Mouse (Mus musculus) cortical plate, adult 2 months (tissue): ENCODE results near the gene Gm12355.

Experiments used
- CTCF ChIP-seq: fragments of 200-500 bp; IDR thresholded peaks from 2 replicates; pipeline ENCODE4 v1.5.1; 2011; ENCODE audit warnings: mild to moderate bottlenecking, control low read depth, low read length; ENCODE audit not compliant: insufficient read depth; ENCODE audit errors: extremely low read depth
- POLR2A ChIP-seq: fragments of 200-500 bp; IDR thresholded peaks from 2 replicates; pipeline ENCODE4 v1.6.1; 2011; ENCODE audit warnings: mild to moderate bottlenecking, low read length, control low read depth; ENCODE audit not compliant: insufficient read depth; ENCODE audit errors: extremely low read depth

GRCm38 (mm10) chr11:98640091-98640490 lies 14.6 kb upstream of the Gm12355 start:
- TF ChIP-seq CTCF = no peak
- no peak for TF ChIP-seq POLR2A
